Mouse (Mus musculus) left cerebral cortex, adult 18-20 months (tissue): Measurements from ENCODE around the gene 2210011C24Rik. TPM values are rescaled to one million over a fixed set of nuclear protein-coding genes. Genes with fewer than 3 reads are reported as not detected.
"Not testable (repeated sequence)": the region's sequence is repeated elsewhere in the genome, so short reads cannot be mapped to it uniquely, and the experiment has no call there.

Experiments
- DNase-seq, 2 experiments: peaks; one replicate each; pipeline ENCODE4 v3.0.0; 2021 to 2022; ENCODE audit warnings: low spot score in 2 of 2, mixed read lengths in 1 of 2
- total RNA-seq, 2 experiments: library from RNA; stranded (reverse); gene quantifications; 2 replicates each; pipeline ENCODE4 v1.2.3; 2021

Gene 2210011C24Rik
- total RNA-seq, 2 experiments from 2014 or later, result 0.61 TPM; not detected in 1

- DNase-seq, result peak; percentile 64 to 77
Measured at GRCm38 (mm10) chr8:83996567-83997505, 15.1 kb downstream of the 2210011C24Rik start.

- DNase-seq, result no peak
Measured at GRCm38 (mm10) chr8:83995973-83996372, 16.0 kb downstream of the 2210011C24Rik start.

DNA sequence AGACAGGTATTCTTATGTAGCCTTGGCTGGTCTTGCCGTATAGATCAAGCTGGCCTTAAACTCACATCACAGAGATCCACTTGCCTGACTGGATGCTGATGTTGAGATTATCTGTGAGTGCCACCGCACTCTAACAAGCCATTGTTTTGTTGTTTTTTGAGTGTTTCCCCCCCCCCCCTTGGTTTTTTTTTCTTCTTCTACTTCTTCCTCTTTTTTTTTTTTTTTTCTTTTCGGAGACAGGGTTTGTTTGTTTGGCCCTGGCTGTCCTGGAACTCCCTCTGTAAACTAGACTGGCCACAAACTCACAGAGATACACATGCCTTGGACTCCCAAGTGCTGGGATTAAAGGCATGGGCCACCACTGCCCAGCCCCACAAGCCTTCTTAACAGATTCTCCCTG, 17.9 kb downstream of the 2210011C24Rik start:
- no peak for DNase-seq

DNA sequence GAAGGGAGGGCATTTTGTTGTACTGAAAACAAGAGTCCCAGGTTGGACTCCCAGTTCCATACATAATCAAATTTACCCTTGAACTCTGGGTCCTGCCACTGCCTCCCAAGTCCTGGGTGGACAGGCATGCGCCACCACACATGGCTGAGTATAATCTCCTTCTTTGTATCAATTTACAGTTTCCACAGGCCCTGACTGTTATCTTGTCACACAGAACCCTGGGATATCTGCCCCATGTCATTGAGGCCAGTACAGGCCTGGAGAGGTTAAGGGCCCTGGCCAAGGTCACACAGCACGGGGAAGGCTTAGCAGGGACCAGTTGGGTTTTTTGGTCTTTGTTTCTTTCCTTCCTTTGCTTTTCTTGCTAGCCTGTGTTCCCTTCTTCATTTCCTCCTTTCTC, 19.5 kb downstream of the 2210011C24Rik start:
- DNase-seq, result no peak

DNA sequence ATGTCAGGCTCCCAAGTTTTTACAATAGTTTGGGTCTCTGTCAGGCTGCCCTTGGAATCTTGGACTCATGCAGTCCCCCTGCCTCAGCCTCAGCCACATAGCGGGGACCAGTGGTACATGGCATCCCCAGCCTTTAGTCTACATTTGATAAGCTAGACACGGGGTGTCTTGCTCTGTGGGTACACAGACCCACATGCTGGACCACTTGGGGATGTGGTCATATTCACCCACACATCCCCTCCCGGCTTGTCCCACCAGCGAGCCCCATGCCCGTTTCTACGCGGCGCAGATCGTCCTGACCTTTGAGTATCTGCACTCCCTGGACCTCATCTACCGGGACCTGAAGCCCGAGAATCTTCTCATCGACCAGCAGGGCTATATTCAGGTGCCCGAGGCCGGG, 21.8 kb downstream of the 2210011C24Rik start:
- DNase-seq, result no peak

DNA sequence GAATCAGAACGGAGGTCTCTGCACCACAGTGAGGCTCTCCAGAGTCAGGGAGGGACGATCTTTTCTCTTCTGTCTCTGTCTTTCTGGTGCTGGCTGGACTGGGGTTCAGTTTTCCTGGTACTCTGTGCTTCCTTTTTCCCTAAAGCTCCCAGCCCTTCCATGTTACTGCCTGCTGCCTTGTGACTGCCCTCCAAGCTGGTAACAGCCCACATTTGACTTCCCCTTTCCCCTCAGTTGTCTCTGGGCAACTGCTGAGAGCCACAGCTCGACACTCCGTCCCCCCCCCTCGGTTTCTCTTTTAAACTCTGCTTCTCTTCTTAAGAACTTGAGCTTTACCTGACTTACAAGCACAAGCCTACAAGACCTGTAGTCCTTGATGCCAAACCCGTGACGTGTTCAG, 22.7 kb downstream of the 2210011C24Rik start:
- no peak for DNase-seq

- not testable (repeated sequence) for DNase-seq
Measured at GRCm38 (mm10) chr8:83983222-83983621, 28.7 kb downstream of the 2210011C24Rik start.

DNA sequence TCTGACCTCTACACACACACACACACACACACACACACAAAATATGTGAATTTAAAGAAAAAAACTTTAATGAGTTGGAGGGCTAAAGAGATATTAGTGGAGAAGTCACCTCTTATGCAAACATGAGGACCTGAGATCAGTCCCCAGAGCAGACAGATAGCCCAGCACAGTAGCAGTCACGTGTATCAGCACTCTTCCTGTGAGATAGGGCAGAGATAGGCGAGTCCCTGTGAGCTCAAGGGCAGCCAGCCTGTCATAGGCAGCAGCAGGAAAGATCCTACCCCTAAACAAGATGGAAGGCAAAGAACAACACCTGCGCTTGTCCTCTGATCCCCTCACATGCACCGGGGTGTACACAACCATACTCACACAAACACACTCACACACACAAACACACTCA, 29.5 kb downstream of the 2210011C24Rik start:
- no peak for DNase-seq

DNA sequence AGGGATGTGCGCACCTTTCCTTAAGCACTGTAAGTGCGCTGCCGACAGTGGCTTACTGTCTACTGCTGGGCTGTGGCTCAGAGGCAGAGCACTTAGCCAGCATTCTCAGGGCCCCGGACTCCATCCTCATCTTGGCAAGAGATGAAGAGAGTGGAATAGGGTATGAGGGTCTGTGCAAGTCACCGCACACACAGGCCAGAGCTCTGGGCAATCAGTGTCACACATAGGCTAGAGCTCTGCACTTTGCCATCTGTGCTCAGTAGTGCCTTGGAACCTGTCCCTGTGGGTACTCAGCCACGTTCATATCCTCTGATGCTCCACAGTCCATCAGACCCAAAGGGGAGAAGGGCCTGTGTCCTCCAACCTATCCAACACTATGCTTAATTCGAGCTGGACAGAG, 30.4 kb downstream of the 2210011C24Rik start:
- DNase-seq, result no peak

DNA sequence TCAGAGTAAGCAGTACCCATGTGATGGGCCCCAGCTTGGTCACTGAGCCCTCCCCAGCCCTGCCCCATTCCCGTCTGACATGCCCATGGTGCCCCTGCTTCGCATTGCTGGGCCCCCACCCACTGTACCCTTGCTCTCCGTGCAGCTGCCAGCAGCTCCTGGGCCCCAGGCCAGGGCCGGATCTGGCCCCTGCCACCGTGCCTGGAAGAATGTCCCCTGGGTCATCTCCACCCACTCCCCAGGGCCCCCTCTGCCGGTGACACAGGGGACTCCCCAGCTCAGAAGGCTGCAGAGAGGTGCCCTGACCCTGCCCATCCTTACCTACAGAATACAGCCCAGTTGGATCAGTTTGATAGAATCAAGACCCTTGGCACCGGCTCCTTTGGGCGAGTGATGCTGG, 31.1 kb downstream of the 2210011C24Rik start:
- no peak for DNase-seq

DNA sequence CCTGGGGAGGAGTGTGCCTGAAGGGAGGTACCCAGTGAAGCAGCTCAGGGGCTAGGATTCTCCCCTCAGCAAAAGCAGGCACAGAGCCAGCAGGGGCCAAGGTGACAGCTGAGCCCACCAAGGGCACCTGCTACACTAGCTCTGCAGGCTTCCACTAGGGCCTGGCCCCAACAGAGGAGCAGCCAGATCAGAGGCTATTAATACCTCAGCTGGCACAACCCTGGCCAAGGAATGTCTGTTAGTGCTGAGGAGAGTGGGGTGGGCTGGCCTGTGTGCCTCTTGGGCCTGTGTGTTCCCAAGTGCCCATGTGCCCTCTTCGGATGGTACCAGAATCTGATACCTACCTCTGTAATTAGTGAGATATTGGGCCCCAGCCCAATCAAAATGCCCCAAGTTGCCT, 31.7 kb downstream of the 2210011C24Rik start:
- DNase-seq, result no peak

- no peak for DNase-seq
Measured at GRCm38 (mm10) chr8:83978200-83978599, 33.8 kb downstream of the 2210011C24Rik start.

DNA sequence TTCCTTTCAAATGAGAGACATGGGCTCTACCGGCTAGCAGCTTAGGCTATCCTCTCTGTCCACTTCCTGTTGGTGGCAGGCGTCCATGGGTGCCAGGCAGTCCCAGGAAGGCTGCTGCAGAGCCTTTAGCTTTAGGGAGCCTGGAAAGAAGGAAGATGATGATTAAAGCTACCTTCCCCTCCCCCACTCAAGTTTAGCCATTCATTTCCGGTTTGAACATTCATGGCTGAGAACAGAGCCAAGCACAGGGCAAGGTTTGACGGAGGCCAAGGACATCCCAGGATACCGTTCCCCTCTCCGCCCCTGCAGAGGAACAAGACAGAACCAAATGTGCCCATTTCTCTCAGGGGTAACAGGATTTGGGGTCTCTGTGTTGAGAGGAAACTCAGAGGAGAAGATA, 34.3 kb downstream of the 2210011C24Rik start:
- DNase-seq, result no peak

DNA sequence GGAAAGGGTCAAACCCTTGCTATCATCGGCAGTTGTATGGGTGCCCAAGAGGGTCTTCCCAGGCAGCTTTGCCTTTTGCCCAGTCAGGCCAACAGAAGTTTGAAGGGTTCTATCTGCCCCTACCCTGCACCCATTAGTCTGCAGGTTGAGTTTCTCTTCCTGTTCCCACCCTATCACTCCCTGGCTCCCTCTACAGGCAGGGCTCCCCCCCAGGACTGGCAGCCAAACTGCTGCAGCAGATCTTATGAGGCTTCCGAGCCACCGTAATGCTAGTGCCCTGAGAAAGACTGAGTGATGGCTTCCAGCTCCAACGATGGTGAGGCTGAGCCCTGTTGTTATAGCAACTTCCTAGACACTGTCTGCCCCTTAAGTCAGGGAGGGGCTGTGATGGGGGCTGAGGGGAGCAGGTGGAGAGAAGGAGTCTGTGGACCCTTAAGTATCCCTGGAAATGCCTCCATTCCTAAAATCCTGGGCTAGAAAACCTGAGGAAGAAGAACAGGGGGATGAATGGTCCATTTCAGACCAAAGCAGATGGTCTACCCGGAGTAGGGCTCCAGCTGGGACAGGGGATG, 35.1 kb downstream of the 2210011C24Rik start:
- no peak for DNase-seq

DNA sequence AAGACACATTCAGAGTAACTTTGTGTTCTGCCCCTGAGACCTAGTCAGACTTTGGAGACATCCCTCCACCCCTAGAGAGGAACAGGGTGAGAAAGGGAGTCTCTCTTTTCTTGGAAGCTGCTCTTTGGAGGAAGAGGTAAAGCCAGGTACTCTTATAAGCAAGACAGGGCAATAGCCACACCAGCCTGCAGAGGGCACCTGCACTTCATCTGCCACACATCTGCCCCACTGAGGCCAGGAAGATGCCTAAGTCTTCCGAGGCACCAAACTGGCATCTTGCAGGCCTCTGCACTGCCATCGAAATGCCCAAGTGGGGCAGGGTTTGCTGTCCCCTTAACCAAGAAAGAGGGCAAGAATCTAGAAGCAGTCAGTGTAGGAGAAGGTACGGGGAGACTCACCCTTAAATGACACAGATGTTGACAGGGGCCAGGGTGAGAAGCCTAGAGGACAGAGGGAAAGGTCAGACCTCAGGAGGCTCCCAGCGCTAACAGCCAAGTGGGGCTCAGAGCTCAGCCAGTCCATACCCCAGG, 35.8 kb downstream of the 2210011C24Rik start:
- no peak for DNase-seq

- DNase-seq, result no peak
Measured at GRCm38 (mm10) chr8:83974521-83974920, 37.5 kb downstream of the 2210011C24Rik start.

DNA sequence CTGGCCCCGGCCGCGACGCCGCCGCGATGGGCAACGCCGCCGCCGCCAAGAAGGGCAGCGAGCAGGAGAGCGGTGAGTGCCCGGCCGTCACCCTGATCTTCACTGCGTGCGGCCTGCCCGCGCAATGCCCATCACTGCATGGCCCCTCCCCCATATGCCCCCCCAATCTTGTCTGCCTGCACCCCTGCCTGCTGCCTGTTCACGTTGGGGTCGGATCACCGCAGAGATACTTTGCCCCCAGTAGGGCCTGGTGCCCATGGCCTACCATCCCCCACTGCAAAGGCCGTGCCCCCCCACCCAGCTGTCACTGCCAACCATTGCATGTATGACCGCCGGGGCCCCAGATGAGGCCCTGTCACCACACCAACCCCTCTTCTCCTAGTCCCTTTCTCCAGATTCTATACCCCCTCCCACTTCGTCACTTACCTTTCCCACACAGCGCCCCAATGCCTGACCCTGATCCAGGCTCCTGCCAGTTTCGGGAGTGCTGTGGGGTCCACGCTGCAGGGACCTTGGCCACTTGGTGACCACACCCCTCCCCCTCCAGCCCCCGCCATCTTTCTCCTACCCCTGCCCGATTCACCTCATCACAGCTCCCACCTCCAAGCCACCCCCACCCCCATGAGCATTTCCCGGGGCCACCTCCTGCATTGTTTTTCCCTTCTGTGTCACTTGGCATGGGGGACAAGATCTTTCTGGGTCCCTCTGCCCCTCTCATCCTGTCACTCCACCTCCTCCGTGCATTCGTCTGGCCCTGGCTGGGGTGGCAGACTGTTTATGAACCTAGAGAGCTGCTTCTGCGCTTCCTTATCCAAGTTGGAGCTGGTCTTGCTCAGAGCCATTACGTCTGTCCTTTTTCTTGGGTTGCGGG, 38.6 kb downstream of the 2210011C24Rik start:
- DNase-seq, result no peak

GRCm38 (mm10) chr8:83972150-83973120, 39.5 kb downstream of the 2210011C24Rik start, which contains the start of gene Prkaca:
Gene Prkaca, plus strand, starts transcription at chr8:83972993.
- peak; percentile 99 for DNase-seq

- DNase-seq, result no peak
Measured at GRCm38 (mm10) chr8:83971661-83972060, 40.3 kb downstream of the 2210011C24Rik start.

GRCm38 (mm10) chr8:83971121-83971520, 40.9 kb downstream of the 2210011C24Rik start:
- no peak for DNase-seq
